Mouse (Mus musculus) megakaryocyte, embryonic 14.5 days (primary cell): ENCODE data around the gene Olfr1256.

Experiments used
- FLI1 ChIP-seq: IDR thresholded peaks from 2 replicates; pipeline ENCODE4 v1.6.1; 2012; ENCODE audit warnings: low read length, inconsistent platforms, mixed read lengths
- GATA1 ChIP-seq: IDR thresholded peaks from 3 replicates; pipeline ENCODE4 v1.6.1; 2012; ENCODE audit warnings: mixed read lengths, low read length, inconsistent platforms, borderline replicate concordance

GRCm38 (mm10) chr2:89820216-89820615 lies 21.1 kb downstream of the Olfr1256 start:
- TF ChIP-seq GATA1, result no peak
- no peak for TF ChIP-seq FLI1
